Mouse (Mus musculus) brain, adult 2 months (tissue): ENCODE measurements around the gene 2700049A03Rik.

ENCODE experiments used
- DNase-seq: peaks from one replicate; pipeline ENCODE4 v3.0.0; 2011; ENCODE audit warnings: low read depth, low spot score

The 2700049A03Rik gene

DNA sequence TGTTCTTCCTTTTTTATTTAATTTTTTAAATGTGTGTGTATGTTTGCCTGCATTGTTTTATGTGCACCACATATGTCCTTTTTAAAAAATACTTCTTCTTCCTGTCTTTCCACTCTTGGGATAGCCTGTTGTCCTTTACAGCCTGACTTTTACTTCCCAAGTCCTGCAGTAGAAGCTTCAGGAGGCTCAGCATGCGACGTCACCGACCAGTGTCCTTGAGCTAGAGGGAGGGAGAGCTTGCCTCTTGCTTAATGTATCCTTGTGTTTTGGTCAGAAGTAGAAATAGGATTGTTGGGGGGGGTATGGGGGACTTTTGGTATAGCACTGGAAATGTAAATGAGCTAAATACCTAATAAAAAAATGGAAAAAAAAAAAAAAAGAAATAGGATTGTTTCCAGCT lies 47.1 kb downstream of the 2700049A03Rik start:
- no peak for DNase-seq

DNA sequence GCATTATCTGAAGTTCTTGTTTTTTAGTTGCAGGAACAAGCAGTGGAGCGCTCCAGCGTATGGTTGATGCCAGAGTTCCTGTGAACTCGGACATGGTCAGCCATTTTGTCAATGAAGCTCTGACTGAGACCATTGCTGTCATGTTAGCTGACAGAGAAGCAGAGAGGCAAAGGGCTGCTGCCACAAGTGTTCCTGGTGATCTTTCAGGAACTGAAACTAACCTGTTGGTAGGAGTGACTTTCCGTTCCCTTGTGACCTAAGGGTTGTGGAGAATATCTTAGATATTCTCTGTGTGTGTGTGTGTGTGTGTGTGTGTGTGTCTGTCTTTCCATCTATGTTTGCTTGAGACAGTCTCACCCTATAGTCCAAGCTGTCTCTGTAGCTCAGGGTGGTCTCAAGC lies 47.7 kb downstream of the 2700049A03Rik start:
- DNase-seq = no peak

DNA sequence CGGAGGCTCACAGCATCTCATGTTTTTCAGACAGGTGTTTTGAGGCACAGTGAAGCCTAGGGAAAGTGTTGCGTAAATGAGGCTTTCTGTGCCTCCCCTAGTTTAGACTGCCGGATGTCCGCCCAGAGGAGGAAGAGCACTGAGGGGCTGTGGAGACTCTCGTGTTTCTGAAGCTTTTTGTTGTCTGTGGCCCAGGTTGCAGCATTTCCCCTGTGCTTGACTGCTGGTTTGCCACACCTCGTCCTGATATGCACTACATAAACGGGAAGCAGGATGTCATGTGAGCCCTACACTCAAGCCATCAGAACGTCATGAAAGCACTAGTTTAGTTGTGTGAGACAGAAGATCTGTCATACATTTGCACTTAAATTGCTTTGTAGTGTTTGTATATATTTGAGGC lies 56.1 kb downstream of the 2700049A03Rik start:
- DNase-seq = no peak

DNA sequence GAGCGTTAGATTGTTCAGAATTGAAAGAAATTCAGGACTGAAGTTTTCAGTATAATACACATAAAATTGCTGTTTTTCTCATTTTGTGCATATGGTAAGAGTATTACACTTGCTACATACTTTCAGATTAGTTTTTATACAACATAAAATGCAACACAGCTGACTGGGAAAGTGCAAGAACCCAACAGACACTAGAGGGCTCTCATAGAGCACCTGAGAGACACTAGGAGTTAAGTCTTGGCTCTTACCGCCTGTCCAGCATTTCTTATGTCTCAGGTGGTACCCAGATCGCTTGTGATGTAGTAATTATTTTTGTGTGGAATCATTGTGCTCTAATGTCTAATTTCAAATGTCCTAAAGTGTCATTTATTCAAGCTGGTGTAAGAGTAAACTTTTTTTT lies 61.0 kb downstream of the 2700049A03Rik start:
- peak; percentile 78 for DNase-seq

DNA sequence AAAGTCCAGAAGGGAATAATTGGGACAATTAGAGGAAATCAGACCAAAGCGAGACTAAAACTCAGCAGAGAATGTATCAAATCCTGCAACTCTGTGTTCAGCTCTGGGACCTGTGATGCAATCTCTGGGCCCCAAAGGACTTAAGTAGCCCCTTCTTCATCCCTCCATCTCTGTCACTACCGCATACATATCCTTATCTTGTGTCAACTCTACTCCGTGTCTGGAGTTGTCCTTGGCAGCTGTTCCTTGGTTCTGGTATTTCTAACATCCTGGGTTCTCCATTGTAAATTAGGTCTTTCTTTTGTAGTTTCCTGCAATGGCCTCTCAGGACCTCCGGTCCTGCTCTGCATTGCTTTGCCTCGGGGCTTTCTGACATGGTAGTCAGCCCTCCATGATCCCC lies 65.1 kb downstream of the 2700049A03Rik start:
- DNase-seq = no peak

DNA sequence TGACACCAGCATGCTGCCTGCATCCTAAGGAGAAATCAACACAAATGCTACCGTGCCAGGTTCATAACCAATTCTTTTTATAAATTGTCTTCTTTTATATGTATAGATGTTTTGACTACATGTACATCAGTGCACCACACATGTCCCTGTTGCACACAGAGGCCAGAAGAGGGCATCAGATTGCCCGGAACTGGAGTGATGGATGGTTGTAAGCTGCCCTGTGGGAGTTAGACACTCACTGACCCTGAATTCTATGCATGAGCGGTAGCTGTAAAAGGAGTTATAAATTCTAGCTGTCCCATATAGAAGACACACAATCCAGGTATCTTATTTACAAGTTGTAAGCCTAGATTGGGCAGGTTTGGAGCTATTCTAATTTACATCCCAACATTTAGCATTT lies 67.7 kb downstream of the 2700049A03Rik start:
- peak; percentile 17 for DNase-seq

DNA sequence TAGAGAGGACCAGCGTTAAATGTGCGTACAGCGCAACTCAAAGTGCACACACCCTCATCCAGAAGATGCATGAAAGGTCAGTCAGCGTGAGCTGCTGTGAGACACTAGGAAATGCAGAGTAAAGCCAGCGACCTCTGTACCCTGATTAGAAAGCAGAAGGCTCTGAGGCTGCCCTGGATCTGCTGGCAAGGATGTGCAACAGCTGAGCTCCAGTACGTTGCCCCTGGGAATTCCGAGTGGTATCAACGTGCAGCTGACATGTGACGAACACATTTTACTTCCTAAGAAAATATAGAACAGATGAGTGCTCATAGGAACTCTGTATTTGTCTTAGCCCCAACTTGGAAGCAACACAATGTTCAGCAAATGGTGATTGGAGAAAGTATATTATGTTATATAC lies 80.5 kb downstream of the 2700049A03Rik start:
- no peak for DNase-seq

DNA sequence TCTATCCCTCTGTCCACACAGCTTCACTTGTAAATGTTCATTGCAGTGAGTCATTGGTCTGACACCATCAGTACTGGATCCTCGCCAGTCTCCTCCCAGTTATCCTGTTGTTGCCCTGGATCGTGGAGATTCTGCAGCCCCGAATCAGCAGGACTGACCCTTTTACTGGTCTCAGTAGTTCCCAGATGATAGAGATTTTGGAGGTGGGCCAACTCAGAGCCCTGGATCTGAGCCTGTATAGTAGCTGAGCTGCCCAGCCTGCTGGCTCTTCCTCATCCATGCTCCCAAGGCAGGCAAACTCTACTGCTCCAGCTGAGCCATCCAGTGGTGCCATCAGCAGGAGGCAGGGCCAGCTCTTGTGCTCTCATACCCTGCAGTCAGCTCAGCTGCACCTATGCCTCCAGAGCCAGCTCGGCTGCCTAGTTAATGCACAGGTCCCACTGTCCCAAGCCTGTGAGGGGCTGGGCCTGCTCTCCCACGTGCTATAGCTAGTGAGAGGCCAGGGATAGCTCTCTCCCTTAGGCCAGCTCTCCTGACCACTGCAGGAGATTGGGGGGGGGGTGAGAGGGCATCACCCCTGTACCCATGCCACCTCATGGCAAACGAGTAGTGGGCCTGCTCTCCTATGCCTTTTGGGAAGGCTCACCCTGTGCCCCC lies 81.3 kb downstream of the 2700049A03Rik start:
- DNase-seq = peak; percentile 68

DNA sequence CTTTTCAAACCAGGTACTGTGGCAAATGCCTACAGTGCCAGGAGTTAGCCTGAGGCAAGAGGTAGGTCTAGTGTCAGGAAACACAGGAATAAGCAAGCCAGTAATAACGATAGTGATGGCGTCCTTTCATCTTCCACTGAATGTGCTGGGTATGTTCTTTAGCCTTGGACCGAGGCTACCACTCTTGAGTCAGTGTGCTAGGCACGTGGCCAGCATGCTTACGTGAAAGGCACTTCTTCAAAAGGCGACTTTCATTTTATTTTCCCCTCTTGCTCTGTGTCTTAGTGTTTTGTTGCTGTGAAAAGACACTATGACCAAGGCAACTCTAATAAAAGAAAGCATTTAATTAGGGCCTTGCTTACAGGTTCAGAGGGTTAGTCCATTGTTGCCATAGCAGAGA lies 86.1 kb downstream of the 2700049A03Rik start:
- DNase-seq = no peak

DNA sequence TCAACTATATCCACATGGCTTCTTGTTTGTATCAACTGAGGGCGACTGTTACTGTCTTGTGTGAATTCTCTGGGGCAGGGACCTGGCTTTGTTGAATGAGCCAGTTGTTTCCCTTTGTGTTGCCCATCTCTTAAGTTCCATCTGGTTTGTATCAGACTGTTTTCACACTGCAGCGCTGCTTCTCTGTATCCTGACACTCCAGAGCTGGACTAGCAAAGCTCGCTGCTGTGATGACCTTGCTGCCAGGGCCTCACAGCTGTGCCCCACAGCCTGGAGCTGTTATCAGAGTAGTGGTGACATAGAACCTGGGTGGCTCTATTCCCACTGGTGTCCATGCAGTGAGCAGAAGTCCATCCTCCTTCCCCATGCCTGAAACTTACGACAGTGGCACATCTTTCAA lies 91.1 kb downstream of the 2700049A03Rik start:
- no peak for DNase-seq

DNA sequence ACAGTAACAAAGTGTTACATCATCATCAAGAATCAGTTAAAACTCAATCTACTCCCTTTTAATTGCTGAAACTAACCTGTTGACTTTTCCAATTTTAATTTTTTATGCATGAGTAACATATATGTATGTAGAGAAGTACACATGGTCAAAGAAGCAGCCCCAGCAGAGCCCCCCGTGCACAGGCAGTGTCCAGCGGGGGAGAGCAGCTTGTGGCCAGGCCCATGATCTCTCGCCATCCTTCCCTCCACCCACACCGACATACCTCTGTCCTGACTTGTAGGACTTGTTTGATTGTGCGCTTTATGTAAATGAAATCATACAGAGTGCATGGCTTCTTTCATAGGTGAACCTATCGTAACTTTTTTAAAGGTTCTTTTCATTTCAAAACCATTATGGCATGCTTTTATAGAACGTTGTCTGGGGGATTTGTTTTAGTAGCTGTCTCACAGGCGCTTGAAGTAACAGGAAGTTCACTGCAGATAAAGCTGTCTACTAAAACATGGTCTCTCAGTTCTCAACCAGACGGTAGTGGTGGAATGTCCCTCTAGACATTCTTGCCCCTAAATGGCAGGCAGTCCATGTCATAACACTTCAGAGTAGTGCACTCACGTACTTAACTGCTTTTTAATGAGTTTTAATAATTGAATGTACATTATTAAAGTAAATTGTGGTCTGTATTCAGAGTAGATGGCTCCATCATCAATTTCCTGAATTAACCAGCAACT lies 92.4 kb downstream of the 2700049A03Rik start:
- DNase-seq = no peak

DNA sequence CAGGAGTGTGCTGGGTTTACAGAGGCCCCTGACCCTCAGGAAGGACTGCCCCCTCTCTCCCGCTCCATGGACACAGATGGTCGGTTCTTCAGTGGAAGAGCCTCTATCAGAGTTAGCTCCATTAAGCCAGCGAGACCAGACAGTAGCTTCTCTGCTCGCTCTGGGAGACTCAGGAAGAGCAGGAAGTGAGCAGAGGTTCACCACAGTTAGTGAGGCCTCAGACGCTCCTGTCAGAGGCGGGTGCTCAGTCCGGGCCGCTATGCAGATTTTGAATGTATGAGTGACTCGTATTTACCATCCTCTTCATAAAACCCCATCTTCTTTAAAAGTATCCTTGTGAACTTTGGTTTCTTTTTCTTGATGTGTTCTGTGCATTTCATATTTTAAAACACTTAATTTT lies 94.9 kb downstream of the 2700049A03Rik start:
- DNase-seq = no peak

DNA sequence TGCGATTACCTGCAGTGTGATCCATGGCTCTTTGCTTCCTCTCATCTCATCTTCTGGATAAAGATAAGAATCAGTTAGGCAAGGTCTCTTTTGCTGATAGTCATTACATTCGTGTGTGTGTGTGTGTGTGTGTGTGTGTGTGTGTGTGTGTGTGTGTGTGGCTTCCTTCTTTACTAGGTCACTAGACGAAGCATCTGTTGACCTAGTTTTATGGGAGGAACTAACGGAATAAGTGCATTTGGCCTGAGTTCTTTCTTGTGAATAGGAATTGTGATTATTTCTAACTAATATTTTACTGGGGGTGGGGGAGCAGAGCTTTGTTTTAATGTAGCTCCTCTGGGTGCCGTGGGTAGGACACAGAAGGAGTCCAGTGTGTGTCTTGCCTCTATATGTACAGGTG lies 96.8 kb downstream of the 2700049A03Rik start:
- no peak for DNase-seq

DNA sequence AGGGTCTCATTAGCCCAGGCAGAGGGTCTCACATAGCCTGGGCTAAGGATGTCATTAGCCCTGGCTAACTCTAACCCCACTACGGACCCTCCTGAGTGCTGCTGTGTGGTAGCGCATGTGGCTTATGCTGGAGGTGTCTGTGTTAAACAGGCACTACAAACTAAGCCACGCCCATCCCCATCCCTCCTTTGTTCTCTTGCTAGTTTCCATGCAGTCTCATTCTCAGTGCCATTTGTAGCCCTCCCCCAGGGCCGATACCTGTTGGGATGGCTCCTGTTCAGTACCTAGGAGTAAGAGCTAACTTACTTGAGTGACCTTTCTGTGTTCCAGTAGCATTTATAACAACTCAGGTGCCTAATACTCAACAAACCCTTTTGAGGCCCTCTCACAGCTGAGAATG lies 100.4 kb downstream of the 2700049A03Rik start:
- no peak for DNase-seq

DNA sequence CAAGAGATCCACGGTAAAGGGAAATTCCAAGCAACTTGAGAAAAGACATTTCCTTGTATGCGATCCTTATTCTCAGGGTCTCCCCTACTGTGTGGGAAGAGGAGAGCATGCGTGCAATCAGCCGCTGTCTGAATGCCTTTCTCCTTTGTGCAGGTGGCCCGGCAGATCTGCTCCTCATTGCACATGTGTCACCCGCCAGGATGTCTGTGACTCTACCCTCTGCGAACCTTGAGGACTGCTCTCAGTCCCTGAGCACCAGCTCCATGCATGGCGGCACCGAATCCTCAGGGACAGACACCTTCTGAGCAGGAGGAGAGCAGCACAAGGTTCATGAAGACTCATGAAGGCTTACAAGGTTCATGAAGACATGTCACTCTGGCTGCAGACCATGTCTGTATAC lies 106.1 kb downstream of the 2700049A03Rik start:
- DNase-seq = no peak

DNA sequence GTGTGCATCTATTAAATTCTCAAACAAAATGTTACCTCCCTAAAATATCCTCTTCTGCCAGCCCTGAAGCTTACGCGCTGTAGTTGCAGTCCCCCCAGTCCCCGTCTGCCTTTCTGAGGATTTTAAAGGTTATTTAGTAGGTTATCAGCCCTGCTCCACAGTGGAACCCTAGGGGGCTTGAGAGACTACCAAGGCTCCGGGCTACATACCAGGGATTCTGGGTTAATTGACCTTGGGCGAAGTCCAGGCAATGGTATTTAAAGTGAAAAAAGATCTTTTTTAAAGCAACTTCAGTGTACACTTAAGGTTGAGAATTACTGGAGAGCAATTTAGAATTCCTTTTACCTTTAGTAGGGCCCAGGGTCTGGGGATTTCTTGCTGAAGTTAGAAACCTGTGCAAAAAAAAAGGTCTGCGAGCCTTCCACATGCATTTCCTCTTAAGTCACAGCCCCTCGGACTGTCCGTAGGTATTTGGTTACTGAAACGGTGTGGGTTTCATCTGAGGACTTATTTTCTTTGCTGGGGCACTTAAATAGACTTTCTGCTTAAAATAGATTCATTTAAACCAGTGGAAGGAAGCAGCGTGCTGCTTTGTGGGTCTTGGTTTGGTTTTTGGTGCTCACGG lies 108.2 kb downstream of the 2700049A03Rik start:
- DNase-seq = no peak

DNA sequence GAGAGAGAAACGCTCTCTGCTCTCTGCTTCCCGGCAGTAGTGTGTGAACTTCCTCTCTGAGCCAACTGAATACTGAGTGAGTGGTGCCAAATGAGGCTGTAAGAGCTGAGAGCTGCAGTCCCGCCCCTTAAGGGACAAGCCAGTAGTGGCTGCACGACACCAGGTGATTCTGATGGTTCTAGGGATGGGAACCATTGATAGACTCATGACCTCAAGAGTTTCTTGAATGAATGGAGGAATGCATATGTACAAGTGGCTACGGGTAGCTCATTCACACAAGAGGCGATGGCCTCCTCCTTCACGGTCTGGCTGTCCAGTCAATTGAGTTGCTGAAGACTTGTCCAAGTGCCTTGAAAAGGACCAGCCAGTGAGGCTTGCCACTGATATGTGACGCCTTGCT lies 110.5 kb downstream of the 2700049A03Rik start:
- DNase-seq = no peak

DNA sequence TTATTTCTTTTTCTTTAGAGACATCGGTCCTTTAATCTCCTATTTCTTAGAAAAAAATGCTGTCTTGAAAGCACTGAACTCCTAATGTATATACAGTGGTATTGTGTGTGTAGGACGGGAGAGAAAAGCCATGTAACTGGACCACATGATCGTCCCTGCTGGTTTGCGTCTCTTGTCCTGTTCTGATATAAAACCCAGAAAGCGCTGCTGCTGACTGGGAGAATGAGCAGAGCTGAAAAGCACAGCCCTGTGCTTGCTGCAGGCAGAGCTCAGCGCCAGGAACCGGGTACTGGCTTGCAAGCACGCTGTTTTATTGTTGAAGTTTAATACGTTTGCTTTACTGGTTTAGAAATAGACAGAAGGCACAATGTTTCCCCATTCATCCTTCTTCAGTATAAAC lies 112.7 kb downstream of the 2700049A03Rik start:
- peak; percentile 60 for DNase-seq

DNA sequence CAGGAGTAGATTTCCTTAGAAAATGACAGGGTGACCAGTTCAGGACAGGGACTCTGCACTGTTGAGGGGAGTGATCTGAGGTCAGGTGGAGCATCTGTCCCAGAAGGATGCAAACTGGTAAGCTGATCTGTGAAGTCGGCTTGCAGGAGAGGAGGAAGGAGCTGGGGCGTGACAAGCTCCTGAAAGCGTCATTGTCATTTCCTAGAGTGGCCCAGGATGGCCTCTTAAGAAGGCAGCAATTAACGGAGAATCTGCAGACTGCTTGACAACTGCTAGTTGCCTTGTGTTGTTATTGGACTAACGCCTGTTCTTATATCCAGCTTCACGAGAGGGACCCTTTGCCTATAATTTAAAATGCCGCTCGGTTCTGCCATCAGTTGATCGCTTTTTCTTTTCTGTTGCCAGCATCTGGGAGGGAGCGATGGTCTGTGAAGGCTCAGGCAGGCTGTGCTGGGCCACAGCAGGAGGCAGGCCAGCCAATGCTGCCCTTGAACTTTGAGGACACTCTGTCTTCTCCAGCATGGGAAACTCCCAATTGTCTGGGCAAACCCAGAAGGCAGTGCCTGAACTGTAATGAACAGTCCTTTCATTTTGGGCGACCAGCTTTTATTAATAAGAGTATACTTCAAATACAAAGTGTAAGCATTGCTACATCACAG lies 116.0 kb downstream of the 2700049A03Rik start:
- DNase-seq = no peak

DNA sequence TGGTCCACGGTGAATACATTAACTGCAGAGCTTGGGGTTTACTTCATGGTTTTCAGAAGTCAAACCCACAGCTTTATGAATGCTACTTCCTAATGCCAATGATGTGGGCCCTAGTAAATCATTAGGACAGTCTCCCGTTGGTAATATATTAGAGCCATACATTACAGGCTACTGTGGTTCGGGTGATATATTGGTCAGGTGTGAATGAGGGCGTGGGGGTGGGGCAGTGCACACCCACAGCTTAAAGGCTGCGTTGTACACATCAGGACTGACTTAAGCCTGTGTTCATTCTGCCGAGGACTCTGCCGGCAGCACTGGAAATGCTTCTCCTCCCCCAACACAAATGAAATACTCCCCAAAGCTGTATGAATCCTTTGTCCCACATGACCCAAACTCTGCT lies 118.1 kb downstream of the 2700049A03Rik start:
- DNase-seq = no peak

DNA sequence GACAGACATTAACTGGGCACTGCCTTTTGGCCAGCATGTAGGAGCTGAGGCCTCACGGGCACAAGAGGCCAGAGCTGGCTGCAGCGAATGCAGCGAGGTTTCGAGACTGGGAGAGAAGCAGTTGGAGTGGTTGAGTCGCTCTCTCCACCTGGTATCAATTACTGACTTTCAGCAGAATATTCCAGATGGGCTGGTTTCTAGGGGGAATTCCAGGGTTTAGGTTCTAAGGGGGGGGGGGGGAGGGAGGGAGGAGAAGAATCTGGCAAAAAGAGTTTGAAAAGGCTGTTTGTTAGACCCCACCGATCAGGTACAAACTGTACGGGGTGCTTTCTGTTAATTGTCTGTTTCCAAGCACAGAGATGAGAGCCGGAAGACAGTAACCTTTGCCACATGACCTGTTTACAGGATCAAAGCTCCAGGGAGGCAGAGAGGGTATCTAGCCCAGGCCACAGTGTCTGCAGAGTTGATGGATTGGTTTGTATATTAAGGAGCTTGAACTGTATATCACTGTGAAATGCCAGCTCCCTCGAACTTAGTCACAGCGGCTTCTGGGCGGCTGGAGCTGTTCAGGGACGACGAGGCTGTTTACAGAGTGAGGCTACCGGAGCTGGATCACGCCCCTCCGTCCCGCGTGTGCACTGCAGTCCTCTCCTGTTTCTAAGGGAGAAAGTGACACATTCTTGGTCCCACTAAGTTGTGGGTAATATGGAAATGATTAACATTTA lies 121.7 kb downstream of the 2700049A03Rik start:
- no peak for DNase-seq

DNA sequence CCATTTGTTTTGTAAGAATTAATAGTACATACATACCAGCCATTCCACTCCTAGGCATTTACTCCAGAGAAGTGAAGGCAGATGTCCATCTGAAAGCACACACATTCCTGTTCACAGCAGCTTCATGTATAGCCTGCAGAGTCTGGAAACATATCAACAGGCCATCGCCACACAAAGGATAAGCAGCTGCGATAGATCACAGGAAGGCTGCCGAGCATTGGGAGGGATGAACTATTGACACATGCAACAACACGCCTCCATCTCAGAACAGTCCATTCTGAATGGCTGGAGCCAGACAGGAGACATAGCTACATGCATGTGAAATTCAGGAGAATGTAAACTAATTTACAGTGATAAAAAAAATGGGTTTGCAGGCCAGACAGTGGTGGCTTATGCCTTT lies 127.6 kb downstream of the 2700049A03Rik start:
- DNase-seq = no peak
